Mouse (Mus musculus): ENCODE data around the gene Klkb1. TPM values are rescaled to one million over a fixed set of nuclear protein-coding genes. Genes with fewer than 3 reads are reported as not detected.

The Klkb1 gene
- total and polyA plus RNA-seq, 3 experiments, result 0.04 TPM; not detected in 2

DNA sequence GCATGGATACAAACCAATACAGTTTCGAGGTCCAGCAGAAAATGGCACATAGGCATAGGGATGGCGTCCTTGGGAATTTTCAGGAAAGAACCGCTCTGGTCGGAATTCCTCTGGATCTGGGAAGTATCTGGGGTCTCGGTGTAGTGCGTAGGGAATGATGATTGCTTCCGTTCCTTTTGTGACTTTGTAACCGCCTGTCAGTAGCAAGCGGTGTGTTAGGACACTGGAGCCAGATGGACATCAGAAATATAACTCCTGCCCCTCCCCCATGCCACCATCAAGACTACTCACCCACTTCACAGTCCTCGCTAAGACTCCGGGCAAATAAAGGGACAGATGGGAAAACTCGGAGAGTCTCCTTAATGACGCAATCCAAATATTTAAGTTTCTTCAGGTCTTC lies 13.7 kb upstream of the Klkb1 start, which contains the start of gene Gm45753:
TSS of gene Gm45753 (minus strand) at position 101 of the 400 bp plus-strand sequence.
- in situ Hi-C loops (cut with MboI; ENCODE audit: low pct_ligation_motif_present, low pct_unique_long_range_greater_than_20kb, low sequenced_read_pairs), result no loop called here

DNA sequence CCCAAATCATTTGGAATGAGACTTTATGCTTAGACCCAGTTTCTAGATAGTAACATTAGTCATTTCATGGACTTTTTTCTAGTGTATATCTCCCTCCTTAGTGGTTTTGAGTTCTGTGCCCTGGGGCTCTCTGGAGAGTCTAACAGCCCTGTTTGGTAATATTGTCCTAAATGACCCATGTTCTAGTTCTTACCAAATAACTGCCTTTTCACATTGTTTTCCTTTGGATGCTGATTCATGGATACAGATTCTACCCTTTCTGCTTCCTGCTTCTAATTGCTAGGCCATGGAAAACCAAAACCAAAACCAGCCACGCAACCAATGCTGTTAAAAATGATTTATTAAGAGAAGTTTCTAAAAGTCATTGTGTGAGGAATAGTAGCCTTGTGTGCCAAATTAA lies 10.8 kb upstream of the Klkb1 start:
- Histone ChIP-seq H3K9me3 (replicated peaks; ENCODE audit: low read length) (peaks cover 2% of the 10 kb centered on the region), H3K4me1 (ENCODE audit: control insufficient read depth in 1 of 2, insufficient read depth in 2 of 2) (no peaks in the 10 kb centered on the region), H3K27me3 (replicated peaks) (no peaks in the 10 kb centered on the region), H3K4me3 (replicated peaks in 1 of 3; ENCODE audit: low read depth in 2 of 3, low read length in 2 of 3, poor library complexity in 1 of 3) (no peak overlapping the region), H3K79me2 (replicated peaks; ENCODE audit: control insufficient read depth, extremely low read depth, insufficient read depth, poor library complexity, severe bottlenecking) (no peaks in the 10 kb centered on the region), H3K36me3 (replicated peaks in 1 of 2; ENCODE audit: control insufficient read depth in 1 of 2, insufficient read depth in 1 of 2, low read length in 1 of 2) (peaks cover 5 to 14% of the 10 kb centered on the region in 2 experiments), H3K9ac (ENCODE audit: insufficient read depth, low read depth) (no peak overlapping the region), H3K4me2 (ENCODE audit: insufficient read depth, low read depth, poor library complexity, severe bottlenecking) (no peak overlapping the region), H3K27ac (ENCODE audit: insufficient read depth, low read depth) (no peak overlapping the region)
- in situ Hi-C loops (cut with MboI; ENCODE audit: low pct_ligation_motif_present, low pct_unique_long_range_greater_than_20kb, low sequenced_read_pairs), result no loop called here
- DNase-seq (ENCODE audit: extremely low read depth), result no peak
- dilution Hi-C loops (cut with MboI; ENCODE audit: extremely low pct_ligation_motif_present, extremely low pct_unique_long_range_greater_than_20kb, low sequenced_read_pairs), result no loop called here
- TF ChIP-seq MAX (IDR thresholded peaks at IDR 0.05; ENCODE audit: low read length) (no peak), CHD2 (IDR thresholded peaks at IDR 0.05; ENCODE audit: low read length) (no peak), JUN (IDR thresholded peaks at IDR 0.05; ENCODE audit: insufficient read depth, low read depth, low read length) (no peak), MAZ (IDR thresholded peaks at IDR 0.05; ENCODE audit: low read depth, low read length) (no peak), GABPA (IDR thresholded peaks at IDR 0.05; ENCODE audit: insufficient replicate concordance, low read depth, low read length) (no peak), USF2 (conservative IDR thresholded peaks at IDR 0.05; ENCODE audit: low read depth, low read length) (no peak), ETS1 (conservative IDR thresholded peaks at IDR 0.05; ENCODE audit: low read depth, low read length) (no peak), ELF1 (IDR thresholded peaks at IDR 0.05; ENCODE audit: low read depth, low read length) (no peak), SMC3 (IDR thresholded peaks at IDR 0.05; ENCODE audit: low read depth, low read length) (no peak), USF1 (IDR thresholded peaks at IDR 0.05; ENCODE audit: low read depth, low read length) (no peak), PAX5 (IDR thresholded peaks at IDR 0.05; ENCODE audit: low read length) (no peak), SIN3A (IDR thresholded peaks at IDR 0.05; ENCODE audit: low read length) (no peak), ZMIZ1 (IDR thresholded peaks at IDR 0.05; ENCODE audit: low read depth, low read length) (no peak), UBTF (IDR thresholded peaks at IDR 0.05; ENCODE audit: low read depth, low read length) (no peak), NELFE (IDR thresholded peaks at IDR 0.05; ENCODE audit: low read depth, low read length) (no peak), HCFC1 (IDR thresholded peaks at IDR 0.05; ENCODE audit: low read depth, low read length) (no peak), TBP (conservative IDR thresholded peaks at IDR 0.05; ENCODE audit: low read depth, low read length) (no peak)

More for the DNA sequence above, 13.7 kb upstream of the Klkb1 start, which contains the start of gene Gm45753:
- H3K79me2 ChIP-seq (replicated peaks; ENCODE audit: control insufficient read depth, extremely low read depth, insufficient read depth, poor library complexity, severe bottlenecking), result no peaks in the 10 kb centered on the region
- no peak within 1 kb of the TSS for H3K9ac ChIP-seq (ENCODE audit: insufficient read depth, low read depth)
- DNase-seq (ENCODE audit: extremely low read depth), result no peak
- dilution Hi-C loops (cut with MboI; ENCODE audit: extremely low pct_ligation_motif_present, extremely low pct_unique_long_range_greater_than_20kb, low sequenced_read_pairs), result no loop called here
- H3K4me2 ChIP-seq (ENCODE audit: insufficient read depth, low read depth, poor library complexity, severe bottlenecking), result no peak within 1 kb of the TSS
- H3K27ac ChIP-seq (ENCODE audit: insufficient read depth, low read depth), result no peak within 1 kb of the TSS
- H3K9me3 ChIP-seq (replicated peaks; ENCODE audit: low read length), result peaks cover 2% of the 10 kb centered on the region
- H3K4me1 ChIP-seq (ENCODE audit: control insufficient read depth in 1 of 2, insufficient read depth in 2 of 2), result no peaks in the 10 kb centered on the region
- peaks cover 5 to 14% of the 10 kb centered on the region in 2 experiments for H3K36me3 ChIP-seq (replicated peaks in 1 of 2; ENCODE audit: control insufficient read depth in 1 of 2, insufficient read depth in 1 of 2, low read length in 1 of 2)
- no peak for TF ChIP-seq UBTF (IDR thresholded peaks at IDR 0.05; ENCODE audit: low read depth, low read length)
- TF ChIP-seq TCF12 (IDR thresholded peaks at IDR 0.05; ENCODE audit: low read depth, low read length), result no peak
- no peak for TF ChIP-seq CTCF (conservative IDR thresholded peaks at IDR 0.05 in 1 of 2, IDR thresholded peaks at IDR 0.05 in 1 of 2; ENCODE audit: low read depth in 2 of 2, low read length in 2 of 2)
- TF ChIP-seq JUND (conservative IDR thresholded peaks at IDR 0.05; ENCODE audit: low read depth, low read length), result no peak
- no peak for TF ChIP-seq MEF2A (IDR thresholded peaks at IDR 0.05; ENCODE audit: borderline replicate concordance, low read depth, low read length)
- no peak for TF ChIP-seq NRF1 (IDR thresholded peaks at IDR 0.05; ENCODE audit: low read depth, low read length)
- TF ChIP-seq HCFC1 (IDR thresholded peaks at IDR 0.05; ENCODE audit: low read depth, low read length), result no peak
- TF ChIP-seq NELFE (IDR thresholded peaks at IDR 0.05; ENCODE audit: low read depth, low read length), result no peak
- no peak for TF ChIP-seq ZKSCAN1 (IDR thresholded peaks at IDR 0.05; ENCODE audit: borderline replicate concordance, low read depth, low read length)
- TF ChIP-seq ZC3H11A (IDR thresholded peaks at IDR 0.05; ENCODE audit: low read depth, low read length), result no peak
- no peak for TF ChIP-seq PAX5 (IDR thresholded peaks at IDR 0.05; ENCODE audit: low read length)
- TF ChIP-seq MXI1 (IDR thresholded peaks at IDR 0.05; ENCODE audit: low read depth, low read length), result no peak
- no peak for TF ChIP-seq GABPA (IDR thresholded peaks at IDR 0.05; ENCODE audit: insufficient replicate concordance, low read depth, low read length)
- TF ChIP-seq POLR2AphosphoS2 (IDR thresholded peaks at IDR 0.05; ENCODE audit: low read depth, low read length), result no peak
- no peak for TF ChIP-seq ETS1 (conservative IDR thresholded peaks at IDR 0.05; ENCODE audit: low read depth, low read length)
- TF ChIP-seq EP300 (IDR thresholded peaks at IDR 0.05; ENCODE audit: low read length), result no peak
- TF ChIP-seq ZMIZ1 (IDR thresholded peaks at IDR 0.05; ENCODE audit: low read depth, low read length), result no peak
- TF ChIP-seq ELF1 (IDR thresholded peaks at IDR 0.05; ENCODE audit: low read depth, low read length), result no peak
- H3K27me3 ChIP-seq (replicated peaks), result no peaks in the 10 kb centered on the region
- no peak within 1 kb of the TSS for H3K4me3 ChIP-seq (replicated peaks in 1 of 3; ENCODE audit: low read depth in 2 of 3, low read length in 2 of 3, poor library complexity in 1 of 3)
